Mouse (Mus musculus): ENCODE data around the gene Suz12. TPM values are rescaled to one million over a fixed set of nuclear protein-coding genes. Genes with fewer than 3 reads are reported as not detected.
A peak's percentile ranks its signal among the peaks of the same experiment; 100 is the strongest.

The Suz12 gene
- polyA plus RNA-seq, 1 experiment from 2014 or later, result 36.5 TPM

DNA sequence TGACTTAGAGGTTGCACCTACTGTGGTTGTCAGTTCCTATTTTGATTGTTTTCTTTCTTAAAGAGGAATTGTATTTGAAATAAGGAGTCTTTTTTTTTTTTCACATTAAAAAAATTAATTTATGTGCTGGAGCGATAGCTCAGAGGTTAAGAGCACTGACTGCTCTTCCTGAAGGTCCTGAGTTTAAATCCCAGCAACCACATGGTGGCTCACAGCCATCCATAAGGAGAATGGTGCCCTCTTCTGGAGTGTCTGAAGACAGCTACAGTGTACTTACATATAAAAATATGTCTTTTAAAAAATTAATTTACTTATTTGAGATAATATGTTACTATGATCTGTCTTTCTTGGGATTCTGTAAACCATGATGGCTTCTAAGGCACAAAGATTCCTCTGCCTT lies 26.9 kb downstream of the Suz12 start:
- H3K27me3 ChIP-seq (ENCODE audit: control insufficient read depth, insufficient read depth, low read length), result no peaks in the 10 kb centered on the region
- H3K4me2 ChIP-seq (replicated peaks; ENCODE audit: low read depth, low read length), result no peak overlapping the region
- no peak overlapping the region for H3K9ac ChIP-seq (ENCODE audit: low read depth, low read length)
- peaks cover 76% of the 10 kb centered on the region for H3K36me3 ChIP-seq (ENCODE audit: control insufficient read depth, insufficient read depth, low read length)
- ATAC-seq (ENCODE audit: low FRiP score, low TSS enrichment), result no peak
- 93% methylated on average over 1 of the region's 1 CpGs for WGBS
- no peaks in the 10 kb centered on the region for H3K9me3 ChIP-seq (ENCODE audit: control insufficient read depth, low read length)
- H3K27ac ChIP-seq (ENCODE audit: low read depth, low read length), result no peak overlapping the region
- H3K4me1 ChIP-seq (ENCODE audit: control insufficient read depth, insufficient read depth, low read length), result no peaks in the 10 kb centered on the region
- H3K4me3 ChIP-seq (ENCODE audit: low read length), result no peak overlapping the region

DNA sequence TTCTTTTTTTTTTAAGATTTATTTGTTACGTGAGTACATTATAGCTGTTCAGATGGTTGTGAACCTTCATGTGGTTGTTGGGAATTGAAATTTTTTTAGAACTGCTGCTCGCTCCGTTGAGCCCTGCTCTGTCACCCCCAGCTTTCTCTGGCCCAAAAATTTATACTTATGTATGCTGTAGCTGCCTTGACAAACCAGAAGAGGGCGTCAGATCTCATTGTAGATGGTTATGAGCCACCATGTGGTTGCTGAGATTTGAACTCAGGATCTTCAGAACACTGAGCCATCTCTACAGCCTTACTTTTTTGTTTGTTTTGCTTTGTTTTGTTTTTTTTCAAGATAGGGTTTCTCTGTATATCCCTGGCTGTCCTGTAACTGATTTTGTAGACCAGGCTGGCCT lies 28.4 kb downstream of the Suz12 start:
- no peaks in the 10 kb centered on the region for H3K9me3 ChIP-seq (ENCODE audit: control insufficient read depth, low read length)
- H3K4me3 ChIP-seq (ENCODE audit: low read length), result no peak overlapping the region
- H3K4me1 ChIP-seq (ENCODE audit: control insufficient read depth, insufficient read depth, low read length), result no peaks in the 10 kb centered on the region
- no peaks in the 10 kb centered on the region for H3K27me3 ChIP-seq (ENCODE audit: control insufficient read depth, insufficient read depth, low read length)
- ATAC-seq (ENCODE audit: low FRiP score, low TSS enrichment), result no peak
- H3K9ac ChIP-seq (ENCODE audit: low read depth, low read length), result no peak overlapping the region
- no peak overlapping the region for H3K27ac ChIP-seq (ENCODE audit: low read depth, low read length)
- 90% methylated on average over 4 of the region's 4 CpGs for WGBS
- H3K4me2 ChIP-seq (replicated peaks; ENCODE audit: low read depth, low read length), result no peak overlapping the region
- peaks cover 76% of the 10 kb centered on the region for H3K36me3 ChIP-seq (ENCODE audit: control insufficient read depth, insufficient read depth, low read length)

DNA sequence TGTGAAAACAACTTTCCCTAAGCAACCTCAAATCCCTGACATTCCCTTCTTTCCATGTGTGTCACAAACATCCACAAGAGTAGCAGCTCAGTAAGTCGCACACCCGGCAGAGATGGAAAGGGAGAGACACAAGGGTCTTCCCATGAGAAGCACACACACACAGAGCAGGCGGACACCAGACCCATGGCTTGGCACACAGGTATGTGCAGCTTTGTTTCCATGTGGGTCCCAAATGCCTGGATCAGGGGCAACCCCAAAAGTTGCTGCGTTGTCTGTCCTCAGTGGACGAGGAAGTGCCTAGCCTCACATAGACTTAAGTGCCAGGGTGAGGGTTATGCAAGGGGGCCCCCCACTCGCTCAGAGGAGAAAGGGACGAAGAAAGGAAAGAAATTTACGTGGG lies 44.6 kb downstream of the Suz12 start:
- H3K4me3 ChIP-seq (ENCODE audit: low read length), result no peak overlapping the region
- ATAC-seq (ENCODE audit: low FRiP score, low TSS enrichment), result no peak
- 77% methylated on average over 8 of the region's 8 CpGs for WGBS
- no peaks in the 10 kb centered on the region for H3K27me3 ChIP-seq (ENCODE audit: control insufficient read depth, insufficient read depth, low read length)
- H3K27ac ChIP-seq (ENCODE audit: low read depth, low read length), result no peak overlapping the region
- no peaks in the 10 kb centered on the region for H3K9me3 ChIP-seq (ENCODE audit: control insufficient read depth, low read length)
- H3K4me1 ChIP-seq (ENCODE audit: control insufficient read depth, insufficient read depth, low read length), result no peaks in the 10 kb centered on the region
- H3K4me2 ChIP-seq (replicated peaks; ENCODE audit: low read depth, low read length), result no peak overlapping the region
- peaks cover 22% of the 10 kb centered on the region for H3K36me3 ChIP-seq (ENCODE audit: control insufficient read depth, insufficient read depth, low read length)
- no peak overlapping the region for H3K9ac ChIP-seq (ENCODE audit: low read depth, low read length)

DNA sequence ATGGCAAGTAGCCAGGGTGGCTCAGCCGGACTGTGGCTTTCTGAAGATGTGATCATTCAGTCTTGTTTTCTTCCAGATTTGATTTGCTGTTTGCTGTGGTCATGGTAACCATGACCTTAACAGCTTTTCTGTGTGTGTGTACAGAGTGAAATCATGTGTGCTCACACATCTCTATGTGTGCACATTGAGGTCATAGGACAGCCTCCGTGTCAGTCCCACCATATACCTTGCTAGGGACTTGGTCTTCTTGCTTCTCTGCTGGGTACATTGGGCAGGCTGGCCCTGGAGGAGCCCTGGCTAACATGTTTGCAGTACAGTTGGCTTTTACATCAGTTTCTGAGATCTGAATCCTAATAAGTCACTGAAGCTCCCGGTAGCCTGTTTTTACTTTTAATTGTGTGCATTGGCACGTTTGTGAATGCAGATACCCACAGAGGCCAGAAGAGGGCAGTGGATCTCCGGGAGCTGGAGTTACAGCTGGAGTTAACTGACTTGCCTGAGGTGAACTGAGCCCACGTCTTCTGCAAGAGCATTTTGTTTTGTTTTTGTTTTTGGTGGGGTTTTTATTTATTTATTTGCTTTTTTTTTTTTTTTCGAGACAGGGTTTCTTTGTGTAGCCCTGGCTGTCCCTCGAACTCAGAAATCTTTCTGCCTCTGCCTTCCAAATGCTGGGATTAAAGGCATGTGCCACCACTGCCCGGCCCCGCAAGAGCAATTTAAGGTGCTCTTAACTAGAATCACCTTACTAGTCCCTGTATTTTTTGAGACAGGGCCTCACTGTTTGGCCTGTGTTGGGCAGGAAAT lies 49.9 kb downstream of the Suz12 start:
- 60% methylated on average over 10 of the region's 10 CpGs for WGBS
- no peaks in the 10 kb centered on the region for H3K9me3 ChIP-seq (ENCODE audit: control insufficient read depth, low read length)
- no peak overlapping the region for H3K4me2 ChIP-seq (replicated peaks; ENCODE audit: low read depth, low read length)
- no peaks in the 10 kb centered on the region for H3K27me3 ChIP-seq (ENCODE audit: control insufficient read depth, insufficient read depth, low read length)
- no peak overlapping the region for H3K9ac ChIP-seq (ENCODE audit: low read depth, low read length)
- peaks cover 8% of the 10 kb centered on the region; the same call in 1 of the 2 replicates for H3K36me3 ChIP-seq (ENCODE audit: control insufficient read depth, insufficient read depth, low read length)
- no peaks in the 10 kb centered on the region for H3K4me1 ChIP-seq (ENCODE audit: control insufficient read depth, insufficient read depth, low read length)
- H3K4me3 ChIP-seq (ENCODE audit: low read length), result no peak overlapping the region
- no peak for ATAC-seq (ENCODE audit: low FRiP score, low TSS enrichment)
- H3K27ac ChIP-seq (ENCODE audit: low read depth, low read length), result no peak overlapping the region

DNA sequence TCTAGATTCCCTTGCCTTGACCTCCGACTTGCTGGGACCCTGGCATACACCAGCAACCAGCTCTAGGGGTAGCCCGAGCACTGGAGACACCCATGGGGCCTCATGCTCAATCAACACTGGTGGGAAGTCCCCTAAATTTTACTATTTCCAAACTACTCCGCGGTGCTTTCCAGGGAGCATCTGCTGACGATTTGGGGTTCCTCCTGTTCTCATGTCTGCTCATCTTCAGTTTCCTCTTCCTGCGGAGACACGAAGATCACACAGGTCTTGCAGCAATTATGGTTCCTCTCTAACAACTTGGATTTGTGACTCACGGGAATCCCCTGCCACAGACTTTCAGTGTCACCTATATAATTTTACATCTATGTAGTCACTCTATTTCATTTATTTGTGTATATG lies 50.5 kb downstream of the Suz12 start:
- Histone ChIP-seq H3K9ac (ENCODE audit: low read depth, low read length) (no peak overlapping the region), H3K4me1 (ENCODE audit: control insufficient read depth, insufficient read depth, low read length) (no peaks in the 10 kb centered on the region), H3K4me3 (ENCODE audit: low read length) (no peak overlapping the region), H3K4me2 (replicated peaks; ENCODE audit: low read depth, low read length) (no peak overlapping the region), H3K27me3 (ENCODE audit: control insufficient read depth, insufficient read depth, low read length) (no peaks in the 10 kb centered on the region), H3K36me3 (ENCODE audit: control insufficient read depth, insufficient read depth, low read length) (peaks cover 13% of the 10 kb centered on the region), H3K27ac (ENCODE audit: low read depth, low read length) (no peak overlapping the region), H3K9me3 (ENCODE audit: control insufficient read depth, low read length) (no peaks in the 10 kb centered on the region)
- ATAC-seq (ENCODE audit: low FRiP score, low TSS enrichment), result no peak
- 89% methylated on average over 8 of the region's 8 CpGs for WGBS

DNA sequence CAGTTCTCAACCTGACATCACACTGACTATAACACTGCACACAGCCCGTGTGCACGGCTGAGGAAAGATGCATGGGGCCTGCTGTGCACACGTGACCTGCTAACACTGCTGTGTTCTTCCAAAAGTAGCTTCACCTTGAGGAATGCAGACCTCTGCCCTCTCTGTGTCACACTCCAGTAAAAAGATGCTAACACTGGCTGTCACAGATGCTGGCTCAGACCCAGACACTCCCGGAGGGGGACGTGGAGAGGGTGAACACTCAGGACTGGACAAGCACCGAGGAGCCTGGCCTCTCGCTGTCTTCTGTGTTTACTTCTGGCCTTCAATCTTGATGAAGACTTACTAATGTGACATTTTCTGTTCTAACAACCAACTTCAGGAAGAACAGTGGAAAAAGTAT lies 54.0 kb downstream of the Suz12 start:
- WGBS, result 59% methylated on average over 7 of the region's 7 CpGs

DNA sequence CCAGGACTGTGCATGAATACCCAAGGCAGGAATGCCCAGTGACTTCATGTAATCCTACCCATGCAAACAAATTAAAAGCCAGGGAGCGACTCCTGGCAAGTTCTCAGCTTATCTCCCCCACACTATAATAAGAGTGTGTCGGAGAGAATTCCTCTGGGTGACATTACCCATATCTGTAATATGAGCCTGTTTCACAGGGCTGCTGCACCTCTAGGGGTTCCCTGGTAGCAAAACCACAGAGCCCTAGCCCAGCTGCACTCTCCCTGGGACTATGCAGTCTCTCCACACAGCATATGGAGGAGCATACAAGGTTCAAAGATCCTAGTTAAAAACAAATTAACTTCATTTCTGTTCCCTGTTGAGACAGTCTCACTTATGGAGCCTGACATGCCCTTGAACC lies 57.2 kb downstream of the Suz12 start:
- Histone ChIP-seq H3K4me2 (replicated peaks; ENCODE audit: low read depth, low read length) (no peak overlapping the region), H3K9me3 (ENCODE audit: control insufficient read depth, low read length) (no peaks in the 10 kb centered on the region), H3K4me3 (ENCODE audit: low read length) (no peak overlapping the region), H3K27ac (ENCODE audit: low read depth, low read length) (no peak overlapping the region), H3K4me1 (ENCODE audit: control insufficient read depth, insufficient read depth, low read length) (peaks cover 9% of the 10 kb centered on the region), H3K36me3 (ENCODE audit: control insufficient read depth, insufficient read depth, low read length) (peaks cover 37% of the 10 kb centered on the region), H3K9ac (ENCODE audit: low read depth, low read length) (no peak overlapping the region), H3K27me3 (ENCODE audit: control insufficient read depth, insufficient read depth, low read length) (no peaks in the 10 kb centered on the region)
- peak; percentile 71; the same call in 1 of the 2 replicates for ATAC-seq (ENCODE audit: low FRiP score, low TSS enrichment)
- WGBS, result 15% methylated on average over 2 of the region's 2 CpGs

More for the DNA sequence above, 54.0 kb downstream of the Suz12 start:
- Histone ChIP-seq H3K9me3 (ENCODE audit: control insufficient read depth, low read length) (no peaks in the 10 kb centered on the region), H3K4me1 (ENCODE audit: control insufficient read depth, insufficient read depth, low read length) (no peaks in the 10 kb centered on the region), H3K36me3 (ENCODE audit: control insufficient read depth, insufficient read depth, low read length) (peaks cover 15% of the 10 kb centered on the region), H3K9ac (ENCODE audit: low read depth, low read length) (no peak overlapping the region), H3K4me2 (replicated peaks; ENCODE audit: low read depth, low read length) (no peak overlapping the region), H3K4me3 (ENCODE audit: low read length) (no peak overlapping the region), H3K27ac (ENCODE audit: low read depth, low read length) (no peak overlapping the region), H3K27me3 (ENCODE audit: control insufficient read depth, insufficient read depth, low read length) (no peaks in the 10 kb centered on the region)
- ATAC-seq (ENCODE audit: low FRiP score, low TSS enrichment), result no peak

DNA sequence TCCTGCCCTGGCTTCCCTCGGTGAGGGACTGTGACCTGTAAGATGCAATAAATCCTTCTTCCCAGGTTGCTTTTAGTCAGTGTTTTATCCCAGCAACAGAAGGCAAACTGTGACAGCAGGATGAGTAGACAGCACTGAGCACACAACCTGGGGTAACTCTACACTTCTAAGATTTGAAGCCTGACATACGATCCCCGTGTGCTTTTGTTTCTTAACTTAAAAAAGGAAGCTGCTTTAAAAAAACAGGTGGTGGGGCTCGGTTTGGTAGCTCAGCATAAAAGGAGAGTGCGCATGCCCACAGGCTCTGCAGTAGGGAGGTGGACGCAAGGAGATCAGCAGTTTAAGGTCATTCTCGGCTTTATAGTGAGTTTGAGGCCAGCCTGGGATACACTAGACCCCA lies 59.5 kb downstream of the Suz12 start:
- Histone ChIP-seq H3K9me3 (ENCODE audit: control insufficient read depth, low read length) (no peaks in the 10 kb centered on the region), H3K9ac (ENCODE audit: low read depth, low read length) (no peak overlapping the region), H3K4me2 (replicated peaks; ENCODE audit: low read depth, low read length) (no peak overlapping the region), H3K4me1 (ENCODE audit: control insufficient read depth, insufficient read depth, low read length) (peaks cover 9% of the 10 kb centered on the region), H3K36me3 (ENCODE audit: control insufficient read depth, insufficient read depth, low read length) (peaks cover 49% of the 10 kb centered on the region), H3K27me3 (ENCODE audit: control insufficient read depth, insufficient read depth, low read length) (no peaks in the 10 kb centered on the region), H3K27ac (ENCODE audit: low read depth, low read length) (no peak overlapping the region; the same call in 1 of the 2 replicates), H3K4me3 (ENCODE audit: low read length) (no peak overlapping the region)
- 30% methylated on average over 7 of the region's 7 CpGs for WGBS
- 0 out of 2 replicates have a peak, but pooled peaks have one; percentile 8 for ATAC-seq (ENCODE audit: low FRiP score, low TSS enrichment)

DNA sequence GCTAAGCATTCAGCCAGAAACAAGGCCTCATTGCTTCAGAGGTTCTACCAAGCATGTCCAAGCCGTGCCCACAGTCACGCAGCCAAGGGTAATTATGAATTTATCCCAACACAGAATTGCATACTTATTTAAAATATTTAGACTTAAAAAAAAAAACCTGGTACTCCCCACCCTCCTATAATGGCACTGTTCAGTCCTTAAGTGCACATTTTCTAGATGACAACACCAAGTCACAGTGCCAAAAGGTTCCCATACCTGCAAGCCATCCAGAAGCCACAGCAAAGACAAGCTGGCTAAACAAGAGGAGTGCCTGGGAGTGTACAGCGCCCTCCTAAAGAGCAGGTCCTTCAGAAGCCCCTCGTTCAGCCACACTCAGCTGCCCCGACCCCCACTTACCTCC lies 60.3 kb downstream of the Suz12 start:
- 64% methylated on average over 5 of the region's 5 CpGs for WGBS

More for the DNA sequence above, 60.3 kb downstream of the Suz12 start:
- Histone ChIP-seq H3K4me3 (ENCODE audit: low read length) (no peak overlapping the region), H3K36me3 (ENCODE audit: control insufficient read depth, insufficient read depth, low read length) (peaks cover 52% of the 10 kb centered on the region), H3K9ac (ENCODE audit: low read depth, low read length) (no peak overlapping the region), H3K4me1 (ENCODE audit: control insufficient read depth, insufficient read depth, low read length) (peaks cover 9% of the 10 kb centered on the region), H3K9me3 (ENCODE audit: control insufficient read depth, low read length) (no peaks in the 10 kb centered on the region), H3K4me2 (replicated peaks; ENCODE audit: low read depth, low read length) (no peak overlapping the region), H3K27ac (ENCODE audit: low read depth, low read length) (no peak overlapping the region; the same call in 1 of the 2 replicates), H3K27me3 (ENCODE audit: control insufficient read depth, insufficient read depth, low read length) (no peaks in the 10 kb centered on the region)
- ATAC-seq (ENCODE audit: low FRiP score, low TSS enrichment), result no peak

All from kidney, embryonic 14.5 days (tissue).